Mouse (Mus musculus) forebrain, embryonic 11.5 days (tissue): Measurements from ENCODE around the gene Kcnj5. TPM values are rescaled to one million over a fixed set of nuclear protein-coding genes. Genes with fewer than 3 reads are reported as not detected.

Source experiments
- ATAC-seq: fragments of 200-750 bp; cut with Nextera tagmentation; replicated peaks from 2 replicates; pipeline ENCODE4 v1.8.0; 2017; ENCODE audit warnings: moderate TSS enrichment; ENCODE audit not compliant: low FRiP score
- DNase-seq: peaks from one replicate; pipeline ENCODE4 v3.0.0-alpha.2; 2017; ENCODE audit warnings: low spot score
- H3K27ac ChIP-seq: fragments of 300-500 bp; sonication (generic); 2 replicates; pipeline ENCODE4 v1.5.1; 2014; ENCODE audit warnings: low read depth, low read length
- H3K27me3 ChIP-seq: fragments of 300-500 bp; sonication (generic); 2 replicates; pipeline ENCODE4 v1.6.1; 2014; ENCODE audit warnings: mild to moderate bottlenecking, low read length, mixed read lengths; ENCODE audit not compliant: control insufficient read depth, insufficient read depth
- H3K36me3 ChIP-seq: fragments of 300-500 bp; sonication (generic); 2 replicates; pipeline ENCODE4 v1.6.1; 2014; ENCODE audit warnings: mild to moderate bottlenecking, low read length, moderate library complexity, mixed read lengths; ENCODE audit not compliant: control insufficient read depth, insufficient read depth
- H3K4me1 ChIP-seq: fragments of 300-500 bp; sonication (generic); replicated peaks from 2 replicates; pipeline ENCODE4 v1.6.1; 2014; ENCODE audit warnings: low read length, mixed read lengths; ENCODE audit not compliant: control insufficient read depth, insufficient read depth
- H3K4me2 ChIP-seq: fragments of 300-500 bp; sonication (generic); 2 replicates; pipeline ENCODE4 v1.6.1; 2014; ENCODE audit warnings: low read depth, mild to moderate bottlenecking, low read length, moderate library complexity, mixed read lengths; ENCODE audit not compliant: severe bottlenecking
- H3K4me3 ChIP-seq: fragments of 300-500 bp; sonication (generic); 2 replicates; pipeline ENCODE4 v1.5.1; 2014; ENCODE audit warnings: low read depth, low read length
- H3K9ac ChIP-seq: fragments of 300-500 bp; sonication (generic); 2 replicates; pipeline ENCODE4 v1.6.1; 2014; ENCODE audit warnings: low read length
- H3K9me3 ChIP-seq: fragments of 300-500 bp; sonication (generic); 2 replicates; pipeline ENCODE4 v1.6.1; 2016; ENCODE audit warnings: low read length, mixed read lengths; ENCODE audit not compliant: control insufficient read depth
- WGBS: fragments of 180-500 bp; shearing (Covaris S2); extraction: QIAGEN DNeasy Blood & Tissue Kit; methylation state at CpG from one replicate; pipeline ENCODE4 v1.1.7; 2014; 5-methylcytosine and 5-hydroxymethylcytosine counted together
- polyA plus RNA-seq: library from polyadenylated mRNA; unstranded; fragments of >200 nt; fragmentation: Nextera tagmentation; extraction: Ambion mirVana; gene quantifications from 2 replicates; pipeline ENCODE4 v1.2.1, GENCODE M21; 2014

Gene Kcnj5
- 0.88 and 1.1 TPM in 2 replicates for polyA plus RNA-seq

DNA sequence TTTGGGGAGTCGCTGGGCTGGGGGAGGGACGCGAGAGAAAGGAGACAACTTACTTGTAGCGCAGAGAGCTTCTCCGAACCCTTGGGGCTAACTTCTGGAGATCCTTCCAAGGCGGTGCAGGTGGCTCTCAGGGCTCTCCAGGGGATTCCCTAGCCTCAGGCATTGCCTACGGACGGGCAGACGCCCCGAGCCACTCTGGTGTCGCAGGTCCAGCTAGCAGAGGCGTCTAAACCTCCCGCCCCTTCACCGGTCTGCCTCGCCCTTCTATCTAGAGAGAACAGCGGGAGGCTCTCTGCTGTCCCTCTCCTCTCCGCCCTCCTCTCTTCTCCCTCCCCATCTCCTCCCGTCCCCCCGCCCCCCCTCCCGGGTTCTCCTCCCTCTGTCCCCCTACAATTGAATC, at the start of gene Kcnj5:
Gene Kcnj5, minus strand, starts transcription at position 300 of the 400 bp plus-strand sequence.
- no peaks in the 10 kb centered on the region for H3K9me3 ChIP-seq
- WGBS = 2% methylated on average over 19 of the region's 20 CpGs
- peak within 1 kb of the TSS; percentile 25 for H3K4me3 ChIP-seq
- H3K36me3 ChIP-seq = no peaks in the 10 kb centered on the region
- H3K9ac ChIP-seq = peak within 1 kb of the TSS; percentile 37; the same call in 1 of the 2 replicates
- DNase-seq (no peak), ATAC-seq (0 out of 2 replicates have a peak, but pooled peaks have one; percentile 42)
- H3K4me2 ChIP-seq = peak within 1 kb of the TSS; percentile 55
- no peak within 1 kb of the TSS for H3K27ac ChIP-seq
- H3K27me3 ChIP-seq = peaks cover 57% of the 10 kb centered on the region
- H3K4me1 ChIP-seq = no peaks in the 10 kb centered on the region

GRCm38 (mm10) chr9:32392716-32393115, 48.6 kb upstream of the Kcnj5 start:
- WGBS = 86% methylated on average over 6 of the region's 6 CpGs
- ATAC-seq (no peak), DNase-seq (no peak)

GRCm38 (mm10) chr9:32391701-32392100, 47.6 kb upstream of the Kcnj5 start:
- H3K27ac ChIP-seq = no peak overlapping the region
- no peaks in the 10 kb centered on the region for H3K36me3 ChIP-seq
- H3K9ac ChIP-seq = no peak overlapping the region
- DNase-seq (no peak), ATAC-seq (no peak)
- no peaks in the 10 kb centered on the region for H3K27me3 ChIP-seq
- no peaks in the 10 kb centered on the region for H3K4me1 ChIP-seq
- no peak overlapping the region for H3K4me2 ChIP-seq
- H3K9me3 ChIP-seq = no peaks in the 10 kb centered on the region
- WGBS = 92% methylated on average over 9 of the region's 9 CpGs
- H3K4me3 ChIP-seq = no peak overlapping the region

More at GRCm38 (mm10) chr9:32392716-32393115, 48.6 kb upstream of the Kcnj5 start:
- Histone ChIP-seq H3K4me1 (no peaks in the 10 kb centered on the region), H3K4me2 (no peak overlapping the region), H3K27ac (no peak overlapping the region), H3K36me3 (no peaks in the 10 kb centered on the region), H3K27me3 (no peaks in the 10 kb centered on the region), H3K9me3 (no peaks in the 10 kb centered on the region), H3K4me3 (no peak overlapping the region), H3K9ac (no peak overlapping the region)

- H3K4me2 ChIP-seq = no peak overlapping the region
- H3K9me3 ChIP-seq = no peaks in the 10 kb centered on the region
Observed at GRCm38 (mm10) chr9:32391092-32391491, 46.9 kb upstream of the Kcnj5 start.

GRCm38 (mm10) chr9:32388120-32388519, 44.0 kb upstream of the Kcnj5 start:
- Histone ChIP-seq H3K4me2 (no peak overlapping the region), H3K4me1 (no peaks in the 10 kb centered on the region), H3K27me3 (no peaks in the 10 kb centered on the region), H3K9ac (no peak overlapping the region), H3K4me3 (no peak overlapping the region), H3K27ac (no peak overlapping the region), H3K36me3 (no peaks in the 10 kb centered on the region), H3K9me3 (no peaks in the 10 kb centered on the region)
- WGBS = 88% methylated on average over 1 of the region's 1 CpGs
- DNase-seq = no peak
- ATAC-seq = no peak

More at GRCm38 (mm10) chr9:32391092-32391491, 46.9 kb upstream of the Kcnj5 start:
- Histone ChIP-seq H3K4me3 (no peak overlapping the region), H3K9ac (no peak overlapping the region), H3K4me1 (no peaks in the 10 kb centered on the region), H3K36me3 (no peaks in the 10 kb centered on the region), H3K27ac (no peak overlapping the region), H3K27me3 (no peaks in the 10 kb centered on the region)
- ATAC-seq (no peak), DNase-seq (no peak)
- WGBS = 85% methylated on average over 5 of the region's 5 CpGs

DNA sequence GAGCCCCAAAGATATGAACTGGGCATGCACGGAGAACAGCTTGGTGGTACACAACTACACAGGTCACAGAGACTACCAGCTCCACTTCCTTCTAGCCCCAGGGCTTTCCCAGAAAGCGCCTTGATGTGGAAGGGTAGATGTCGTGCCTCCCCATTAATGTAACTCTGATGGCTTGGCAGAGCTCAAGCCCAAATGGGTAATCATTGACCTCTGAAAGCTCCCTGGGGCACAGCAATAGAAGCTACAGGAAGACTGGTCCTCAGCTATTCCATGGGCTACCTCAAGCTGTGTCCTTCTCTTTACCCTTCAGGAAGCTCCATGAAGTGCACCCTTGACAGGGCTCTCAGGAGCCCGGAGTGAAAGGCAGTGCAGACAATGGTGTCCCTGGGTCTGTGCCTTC, 40.8 kb upstream of the Kcnj5 start:
- H3K9ac ChIP-seq = no peak overlapping the region
- H3K27ac ChIP-seq = no peak overlapping the region
- WGBS = 83% methylated on average over 4 of the region's 4 CpGs
- H3K4me3 ChIP-seq = no peak overlapping the region
- no peaks in the 10 kb centered on the region for H3K36me3 ChIP-seq
- no peak overlapping the region for H3K4me2 ChIP-seq
- no peaks in the 10 kb centered on the region for H3K9me3 ChIP-seq
- ATAC-seq = no peak
- H3K27me3 ChIP-seq = no peaks in the 10 kb centered on the region
- no peaks in the 10 kb centered on the region for H3K4me1 ChIP-seq
- DNase-seq = no peak

- Histone ChIP-seq H3K27ac (no peak overlapping the region), H3K9me3 (no peaks in the 10 kb centered on the region), H3K4me1 (no peaks in the 10 kb centered on the region), H3K9ac (no peak overlapping the region), H3K27me3 (no peaks in the 10 kb centered on the region), H3K4me3 (no peak overlapping the region), H3K4me2 (no peak overlapping the region), H3K36me3 (no peaks in the 10 kb centered on the region)
- DNase-seq = no peak
- ATAC-seq = no peak
- 91% methylated on average over 5 of the region's 5 CpGs for WGBS
Observed at GRCm38 (mm10) chr9:32376863-32377590, 32.9 kb upstream of the Kcnj5 start.

DNA sequence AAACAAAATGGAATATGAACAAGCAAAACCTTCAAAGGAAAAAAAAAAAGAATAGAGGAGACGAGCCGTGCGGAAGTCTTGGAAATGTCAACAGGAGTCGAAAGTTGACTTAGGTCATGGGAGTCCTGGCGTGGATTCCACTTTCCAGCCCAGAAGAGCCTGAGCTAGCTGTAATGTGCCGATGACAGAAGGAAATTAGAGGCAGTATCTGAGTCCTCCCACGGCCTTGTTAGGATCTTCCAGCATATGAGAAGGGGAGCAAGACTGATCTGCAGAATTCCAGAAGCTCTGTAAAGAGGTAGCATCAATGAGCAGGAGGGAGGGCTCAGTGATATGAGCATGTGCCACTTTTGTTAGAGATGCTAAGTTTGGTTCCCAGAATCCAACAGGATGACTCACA, 31.9 kb upstream of the Kcnj5 start:
- no peak for DNase-seq

GRCm38 (mm10) chr9:32373656-32374055, 29.5 kb upstream of the Kcnj5 start:
- H3K4me3 ChIP-seq = no peak overlapping the region
- WGBS = 89% methylated on average over 6 of the region's 6 CpGs
- H3K36me3 ChIP-seq = no peaks in the 10 kb centered on the region
- ATAC-seq = no peak
- H3K4me2 ChIP-seq = no peak overlapping the region
- H3K4me1 ChIP-seq = peaks cover 4% of the 10 kb centered on the region; the same call in 1 of the 2 replicates
- H3K27me3 ChIP-seq = no peaks in the 10 kb centered on the region
- H3K9me3 ChIP-seq = no peaks in the 10 kb centered on the region
- no peak for DNase-seq
- H3K9ac ChIP-seq = no peak overlapping the region
- no peak overlapping the region for H3K27ac ChIP-seq

More for the DNA sequence above, 31.9 kb upstream of the Kcnj5 start:
- Histone ChIP-seq H3K27me3 (no peaks in the 10 kb centered on the region), H3K4me2 (no peak overlapping the region), H3K36me3 (no peaks in the 10 kb centered on the region), H3K4me1 (no peaks in the 10 kb centered on the region), H3K9me3 (no peaks in the 10 kb centered on the region), H3K4me3 (no peak overlapping the region), H3K27ac (no peak overlapping the region), H3K9ac (no peak overlapping the region)
- no peak for ATAC-seq
- 90% methylated on average over 7 of the region's 7 CpGs for WGBS
